Mouse (Mus musculus): ENCODE data around the gene Pax4.

Pax4 gene

GRCm38 (mm10) chr6:28447937-28448336, 1.2 kb downstream of the Pax4 start:
- in situ Hi-C loops (cut with MboI, MseI): no loop called here

GRCm38 (mm10) chr6:28431538-28431855, 17.7 kb downstream of the Pax4 start:
- in situ Hi-C loops (cut with MboI, MseI): no loop called here

GRCm38 (mm10) chr6:28430795-28431537, 18.2 kb downstream of the Pax4 start:
- in situ Hi-C loops (cut with MboI, MseI): no loop called here

GRCm38 (mm10) chr6:28429870-28430269, 19.3 kb downstream of the Pax4 start:
- in situ Hi-C loops (cut with MboI, MseI): loop anchor here (5.0 kb wide), 2 partner anchors 467 to 592 kb away; no protein-coding TSS in a partner anchor

GRCm38 (mm10) chr6:28428290-28428689, 20.9 kb downstream of the Pax4 start, which contains the start of gene Gcc1:
Gene Gcc1, minus strand, starts transcription at chr6:28428390.
- in situ Hi-C loops (cut with MboI, MseI): loop anchor here (5.0 kb wide), 2 partner anchors 469 to 594 kb away; no protein-coding TSS in a partner anchor

- in situ Hi-C loops (cut with MboI, MseI): loop anchor here (5.0 kb wide), 2 partner anchors 470 to 595 kb away; no protein-coding TSS in a partner anchor
Measured at GRCm38 (mm10) chr6:28427096-28427839, 21.9 kb downstream of the Pax4 start, which contains the start of gene Fscn3. Gene Fscn3, plus strand, starts transcription at chr6:28427789.

GRCm38 (mm10) chr6:28425019-28425418, 24.1 kb downstream of the Pax4 start:
- in situ Hi-C loops (cut with MboI, MseI): loop anchor here (5.0 kb wide), 2 partner anchors 472 to 597 kb away; no protein-coding TSS in a partner anchor

GRCm38 (mm10) chr6:28423767-28424695, 25.1 kb downstream of the Pax4 start:
- in situ Hi-C loops (cut with MboI, MseI): loop anchor here (5.0 to 25.0 kb wide), 2 partner anchors 53 to 762 kb away; partner anchors contain the start of gene Snd1

- in situ Hi-C loops (cut with MboI, MseI): loop anchor here (5.0 to 25.0 kb wide), 2 partner anchors 54 to 761 kb away; partner anchors contain the start of gene Snd1
Measured at GRCm38 (mm10) chr6:28423313-28423712, 25.8 kb downstream of the Pax4 start, which contains the start of gene Arf5. Gene Arf5, plus strand, starts transcription at chr6:28423560.

GRCm38 (mm10) chr6:28422651-28423290, 26.4 kb downstream of the Pax4 start:
- in situ Hi-C loops (cut with MboI, MseI): loop anchor here (5.0 to 25.0 kb wide), 2 partner anchors 55 to 760 kb away; partner anchors contain the start of gene Snd1

- in situ Hi-C loops (cut with MboI, MseI): loop anchor here (5.0 to 25.0 kb wide), 2 partner anchors 56 to 759 kb away; partner anchors contain the start of gene Snd1
Measured at GRCm38 (mm10) chr6:28421469-28422000, 27.6 kb downstream of the Pax4 start.

GRCm38 (mm10) chr6:28420865-28421264, 28.3 kb downstream of the Pax4 start:
- in situ Hi-C loops (cut with MboI, MseI): loop anchor here (5.0 to 25.0 kb wide), 2 partner anchors 56 to 759 kb away; partner anchors contain the start of gene Snd1

GRCm38 (mm10) chr6:28420361-28420760, 28.8 kb downstream of the Pax4 start:
- in situ Hi-C loops (cut with MboI, MseI): loop anchor here (5.0 to 25.0 kb wide), 2 partner anchors 57 to 758 kb away; partner anchors contain the start of gene Snd1

GRCm38 (mm10) chr6:28419673-28420072, 29.5 kb downstream of the Pax4 start:
- in situ Hi-C loops (cut with MboI, MseI): loop anchor here (5.0 to 25.0 kb wide), 2 partner anchors 58 to 757 kb away; partner anchors contain the start of gene Snd1

- in situ Hi-C loops (cut with MboI, MseI): loop anchor here (25.0 kb wide), 1 partner anchor 756 kb away; no protein-coding TSS in a partner anchor
Measured at GRCm38 (mm10) chr6:28418449-28418848, 30.7 kb downstream of the Pax4 start.

- in situ Hi-C loops (cut with MboI, MseI): loop anchor here (25.0 kb wide), 1 partner anchor 755 kb away; no protein-coding TSS in a partner anchor
Measured at GRCm38 (mm10) chr6:28416981-28417380, 32.2 kb downstream of the Pax4 start.

GRCm38 (mm10) chr6:28411236-28411635, 37.9 kb downstream of the Pax4 start:
- in situ Hi-C loops (cut with MboI, MseI): loop anchor here (25.0 kb wide), 1 partner anchor 749 kb away; no protein-coding TSS in a partner anchor

- in situ Hi-C loops (cut with MboI, MseI): loop anchor here (25.0 kb wide), 1 partner anchor 748 kb away; no protein-coding TSS in a partner anchor
Measured at GRCm38 (mm10) chr6:28410053-28410452, 39.1 kb downstream of the Pax4 start.

GRCm38 (mm10) chr6:28399791-28400190, 49.4 kb downstream of the Pax4 start:
- in situ Hi-C loops (cut with MboI, MseI): loop anchor here (5.0 to 25.0 kb wide), 3 partner anchors 145 to 737 kb away; partner anchors contain the start of gene Grm8

Measured in T-helper 1 cell (primary cell).